Mouse (Mus musculus): Measurements from ENCODE around the gene Ppp1r3f. TPM values are rescaled to one million over a fixed set of nuclear protein-coding genes. Genes with fewer than 3 reads are reported as not detected.

The Ppp1r3f gene
- polyA plus RNA-seq, 1 experiment = 3.3 TPM

GRCm38 (mm10) chrX:7583881-7584280 lies 9.8 kb upstream of the Ppp1r3f start:
- no peaks in the 10 kb centered on the region for H3K27me3 ChIP-seq (ENCODE audit: control insufficient read depth, insufficient read depth, insufficient read length)
- no peaks in the 10 kb centered on the region for H3K79me3 ChIP-seq (ENCODE audit: low read depth)
- H3K79me2 ChIP-seq (ENCODE audit: control insufficient read depth, insufficient read depth) = no peaks in the 10 kb centered on the region
- H3K4me3 ChIP-seq (ENCODE audit: insufficient read depth, poor library complexity, severe bottlenecking) = no peak overlapping the region
- TF ChIP-seq CTCF (IDR thresholded peaks at IDR 0.05; ENCODE audit: control insufficient read depth, insufficient read depth, insufficient read length) (no peak), MAX (IDR thresholded peaks at IDR 0.05) (no peak), CEBPB (IDR thresholded peaks at IDR 0.05; ENCODE audit: low read depth) (no peak), MYOD1 (IDR thresholded peaks at IDR 0.05; ENCODE audit: control insufficient read depth, insufficient read length, low read depth) (no peak), MYOG (IDR thresholded peaks at IDR 0.05; ENCODE audit: control insufficient read depth, extremely low read depth, insufficient read length) (no peak), USF1 (IDR thresholded peaks at IDR 0.05; ENCODE audit: low read depth) (no peak), FOSL1 (IDR thresholded peaks at IDR 0.05; ENCODE audit: insufficient read depth, low read length, poor library complexity, severe bottlenecking) (no peak)
- H3ac ChIP-seq (ENCODE audit: control insufficient read depth, insufficient read length, low read depth) = no peak overlapping the region
- no peaks in the 10 kb centered on the region for H3K36me3 ChIP-seq (ENCODE audit: control insufficient read depth, insufficient read depth)

DNA sequence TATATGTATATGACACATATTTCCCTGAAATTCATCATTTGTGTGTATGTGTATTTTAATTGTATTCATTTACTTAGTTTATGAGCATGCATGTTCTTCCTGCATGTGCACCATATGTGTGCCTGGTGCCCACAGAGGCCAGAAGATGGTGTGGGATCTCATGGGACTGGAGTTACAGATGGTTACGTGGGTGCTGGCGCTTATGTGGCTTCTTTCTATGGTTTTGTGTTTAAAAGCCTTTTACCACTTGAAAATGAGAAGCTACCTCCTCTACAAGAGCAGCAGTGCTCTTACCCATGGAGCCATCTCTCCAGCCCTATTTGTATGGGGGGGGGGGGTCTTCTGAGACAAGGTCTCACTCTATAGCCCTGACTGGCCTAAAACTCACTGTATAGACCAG lies 7.1 kb upstream of the Ppp1r3f start:
- Histone ChIP-seq H3K4me3 (ENCODE audit: insufficient read depth, poor library complexity, severe bottlenecking) (no peak overlapping the region), H3K79me2 (ENCODE audit: control insufficient read depth, insufficient read depth) (no peaks in the 10 kb centered on the region)
- TF ChIP-seq MYOD1 (IDR thresholded peaks at IDR 0.05; ENCODE audit: control insufficient read depth, insufficient read length, low read depth) = no peak
- TF ChIP-seq FOSL1 (IDR thresholded peaks at IDR 0.05; ENCODE audit: insufficient read depth, low read length, poor library complexity, severe bottlenecking) = no peak
- no peak for TF ChIP-seq USF1 (IDR thresholded peaks at IDR 0.05; ENCODE audit: low read depth)
- TF ChIP-seq CEBPB (IDR thresholded peaks at IDR 0.05; ENCODE audit: low read depth) = no peak
- no peak for TF ChIP-seq MAX (IDR thresholded peaks at IDR 0.05)
- no peak for TF ChIP-seq CTCF (IDR thresholded peaks at IDR 0.05; ENCODE audit: control insufficient read depth, insufficient read depth, insufficient read length)

GRCm38 (mm10) chrX:7574885-7575231 lies 775 bp upstream of the Ppp1r3f start:
- TF ChIP-seq CEBPB (IDR thresholded peaks at IDR 0.05; ENCODE audit: low read depth) (no peak), MAX (IDR thresholded peaks at IDR 0.05) (no peak), MYOD1 (IDR thresholded peaks at IDR 0.05; ENCODE audit: control insufficient read depth, insufficient read length, low read depth) (no peak), MYOG (IDR thresholded peaks at IDR 0.05; ENCODE audit: control insufficient read depth, extremely low read depth, insufficient read length) (no peak)
- Histone ChIP-seq H3K4me3 (ENCODE audit: insufficient read depth, poor library complexity, severe bottlenecking) (peak overlapping the region; percentile 14), H3K27me3 (ENCODE audit: control insufficient read depth, insufficient read depth, insufficient read length) (no peaks in the 10 kb centered on the region), H3ac (ENCODE audit: control insufficient read depth, insufficient read length, low read depth) (peak overlapping the region; percentile 21), H3K79me3 (ENCODE audit: low read depth) (peaks cover 6% of the 10 kb centered on the region), H3K36me3 (ENCODE audit: control insufficient read depth, insufficient read depth) (no peaks in the 10 kb centered on the region), H3K79me2 (ENCODE audit: control insufficient read depth, insufficient read depth) (peaks cover 27% of the 10 kb centered on the region)

More for the DNA sequence above, 7.1 kb upstream of the Ppp1r3f start:
- no peak overlapping the region for H3ac ChIP-seq (ENCODE audit: control insufficient read depth, insufficient read length, low read depth)
- H3K27me3 ChIP-seq (ENCODE audit: control insufficient read depth, insufficient read depth, insufficient read length) = no peaks in the 10 kb centered on the region
- H3K36me3 ChIP-seq (ENCODE audit: control insufficient read depth, insufficient read depth) = no peaks in the 10 kb centered on the region
- H3K79me3 ChIP-seq (ENCODE audit: low read depth) = no peaks in the 10 kb centered on the region

GRCm38 (mm10) chrX:7573176-7574086 lies 652 bp downstream of the Ppp1r3f start, which contains the start of gene Foxp3:
Foxp3 (plus strand) TSS chrX:7573644.
- Histone ChIP-seq H3K79me3 (ENCODE audit: low read depth) (peaks cover 6% of the 10 kb centered on the region), H3ac (ENCODE audit: control insufficient read depth, insufficient read length, low read depth) (peak within 1 kb of the TSS; percentile 92), H3K27me3 (ENCODE audit: control insufficient read depth, insufficient read depth, insufficient read length) (no peaks in the 10 kb centered on the region), H3K36me3 (ENCODE audit: control insufficient read depth, insufficient read depth) (no peaks in the 10 kb centered on the region), H3K79me2 (ENCODE audit: control insufficient read depth, insufficient read depth) (peaks cover 27% of the 10 kb centered on the region), H3K4me3 (ENCODE audit: insufficient read depth, poor library complexity, severe bottlenecking) (peak within 1 kb of the TSS; percentile 38)
- TF ChIP-seq MAX (IDR thresholded peaks at IDR 0.05) (peak; percentile 26), MYOG (IDR thresholded peaks at IDR 0.05; ENCODE audit: control insufficient read depth, extremely low read depth, insufficient read length) (no peak)

GRCm38 (mm10) chrX:7572466-7572865 lies 1.6 kb downstream of the Ppp1r3f start:
- Histone ChIP-seq H3K27me3 (ENCODE audit: control insufficient read depth, insufficient read depth, insufficient read length) (no peaks in the 10 kb centered on the region), H3K79me2 (ENCODE audit: control insufficient read depth, insufficient read depth) (peaks cover 27% of the 10 kb centered on the region), H3ac (ENCODE audit: control insufficient read depth, insufficient read length, low read depth) (no peak overlapping the region), H3K4me3 (ENCODE audit: insufficient read depth, poor library complexity, severe bottlenecking) (no peak overlapping the region), H3K36me3 (ENCODE audit: control insufficient read depth, insufficient read depth) (no peaks in the 10 kb centered on the region), H3K79me3 (ENCODE audit: low read depth) (peaks cover 6% of the 10 kb centered on the region)
- TF ChIP-seq MYOG (IDR thresholded peaks at IDR 0.05; ENCODE audit: control insufficient read depth, extremely low read depth, insufficient read length) = no peak
- TF ChIP-seq CEBPB (IDR thresholded peaks at IDR 0.05; ENCODE audit: low read depth) = no peak
- TF ChIP-seq FOSL1 (IDR thresholded peaks at IDR 0.05; ENCODE audit: insufficient read depth, low read length, poor library complexity, severe bottlenecking) = no peak
- TF ChIP-seq CTCF (IDR thresholded peaks at IDR 0.05; ENCODE audit: control insufficient read depth, insufficient read depth, insufficient read length) = no peak
- TF ChIP-seq USF1 (IDR thresholded peaks at IDR 0.05; ENCODE audit: low read depth) = no peak
- no peak for TF ChIP-seq MAX (IDR thresholded peaks at IDR 0.05)
- no peak for TF ChIP-seq MYOD1 (IDR thresholded peaks at IDR 0.05; ENCODE audit: control insufficient read depth, insufficient read length, low read depth)

Measured in C2C12 (cell line).